Mouse (Mus musculus): ENCODE measurements around the gene Haghl. TPM values are rescaled to one million over a fixed set of nuclear protein-coding genes. Genes with fewer than 3 reads are reported as not detected.
"Not testable (repeated sequence)": the region's sequence is repeated elsewhere in the genome, so short reads cannot be mapped to it uniquely, and the experiment has no call there.

The Haghl gene
- total RNA-seq, 2 experiments from 2014 or later = 15.0 to 15.1 TPM

- no peak for DNase-seq
- intact Hi-C loops (cut with DNase I) = no loop called here
Measured at GRCm38 (mm10) chr17:25755086-25755485, 30.4 kb downstream of the Haghl start.

- no peak for DNase-seq
- intact Hi-C loops (cut with DNase I) = no loop called here
Measured at GRCm38 (mm10) chr17:25754241-25754640, 31.2 kb downstream of the Haghl start, which contains the start of gene Msln. Gene Msln, minus strand, starts transcription at chr17:25754378.

GRCm38 (mm10) chr17:25751446-25751845 lies 34.0 kb downstream of the Haghl start:
- intact Hi-C loops (cut with DNase I) = no loop called here
- DNase-seq = peak; percentile 51 to 75

- DNase-seq = no peak
- intact Hi-C loops (cut with DNase I) = no loop called here
Measured at GRCm38 (mm10) chr17:25749314-25749713, 36.2 kb downstream of the Haghl start.

- DNase-seq = no peak
- intact Hi-C loops (cut with DNase I) = no loop called here
Measured at GRCm38 (mm10) chr17:25748238-25748637, 37.2 kb downstream of the Haghl start.

GRCm38 (mm10) chr17:25744311-25744710 lies 41.2 kb downstream of the Haghl start:
- intact Hi-C loops (cut with DNase I) = no loop called here
- no peak for DNase-seq

GRCm38 (mm10) chr17:25743831-25744230 lies 41.6 kb downstream of the Haghl start:
- no peak for DNase-seq
- intact Hi-C loops (cut with DNase I) = no loop called here

GRCm38 (mm10) chr17:25741471-25741870 lies 44.0 kb downstream of the Haghl start:
- DNase-seq; intact Hi-C loops (cut with DNase I): not testable (repeated sequence)

- no peak for DNase-seq
- intact Hi-C loops (cut with DNase I) = no loop called here
Measured at GRCm38 (mm10) chr17:25738861-25739260, 46.6 kb downstream of the Haghl start.

- DNase-seq = no peak
- intact Hi-C loops (cut with DNase I) = no loop called here
Measured at GRCm38 (mm10) chr17:25735745-25736144, 49.7 kb downstream of the Haghl start, which contains the start of gene Mslnl. Gene Mslnl, plus strand, starts transcription at chr17:25736042.

- DNase-seq = no peak
- intact Hi-C loops (cut with DNase I) = no loop called here
Measured at GRCm38 (mm10) chr17:25735246-25735645, 50.2 kb downstream of the Haghl start.

- DNase-seq = peak; percentile 79 to 87
- intact Hi-C loops (cut with DNase I) = loop anchor here (1.0 kb wide), 1 partner anchor 69 kb away; no protein-coding TSS in a partner anchor
Measured at GRCm38 (mm10) chr17:25732082-25732481, 53.4 kb downstream of the Haghl start.

Small RNA genes lying within 50 kb of the gene (microRNA-seq; reads per million reads assigned to microRNA genes)
- gene Gm25083 (0 reads per million in 2 experiments), gene Mir3082 (1.1 to 2.8 reads per million in 2 experiments), gene Mir6966 (3.2 to 4.1 reads per million in 2 experiments)

Other genes starting within 250 kb of the Haghl start
- under 1 TPM; 0.56 to 0.67 TPM for gene Sox8, start 215.0 kb downstream of the Haghl start, total RNA-seq (2021)
- gene Lmf1, start 206.6 kb downstream of the Haghl start, total RNA-seq (2021) = 10 to 100 TPM; 26.2 to 28.0 TPM
- 1 to 10 TPM; 1.7 to 2.1 TPM for gene Gng13, start 68.5 kb downstream of the Haghl start, total RNA-seq (2021)
- gene Chtf18, start 58.3 kb downstream of the Haghl start, total RNA-seq (2021) = 1 to 10 TPM; 1.1 to 4.4 TPM
- gene Rpusd1, start 58.0 kb downstream of the Haghl start, total RNA-seq (2021) = 1 to 10 TPM; 5.0 to 5.4 TPM
- not detected for gene Mslnl, start 49.6 kb downstream of the Haghl start, total RNA-seq (2021)
- 10 to 100 TPM; 30.0 to 34.5 TPM for gene Msln, start 31.3 kb downstream of the Haghl start, total RNA-seq (2021)
- 10 to 100 TPM; 44.8 TPM for gene Narfl, start 11.9 kb downstream of the Haghl start, total RNA-seq (2021)
- under 1 TPM in 1 of 2 experiments, not detected in 1; 0.17 TPM for gene Ccdc78, start 907 bp upstream of the Haghl start, total RNA-seq (2021)
- 10 to 100 TPM; 36.4 to 37.4 TPM for gene Fam173a, start 7.2 kb upstream of the Haghl start, total RNA-seq (2021)
- not detected for gene AC134908.4, start 10.0 kb upstream of the Haghl start, total RNA-seq (2021)
- gene Metrn, start 11.5 kb upstream of the Haghl start, total RNA-seq (2021) = 10 to 100 TPM; 67.1 to 74.7 TPM
- gene Fbxl16, start 23.4 kb upstream of the Haghl start, total RNA-seq (2021) = 1 to 10 TPM in 1 of 2 experiments, under 1 TPM in 1; 1.00 to 1.2 TPM
- gene Wdr24, start 38.0 kb upstream of the Haghl start, total RNA-seq (2021) = 10 to 100 TPM; 10.5 to 11.0 TPM
- gene Jmjd8, start 43.2 kb upstream of the Haghl start, total RNA-seq (2021) = 10 to 100 TPM; 33.1 to 34.1 TPM
- gene Stub1, start 47.7 kb upstream of the Haghl start, total RNA-seq (2021) = 100 to 1,000 TPM; 106 to 109 TPM
- 1 to 10 TPM; 2.5 to 3.1 TPM for gene Rhbdl1, start 51.6 kb upstream of the Haghl start, total RNA-seq (2021)
- gene Gm20683, start 56.1 kb upstream of the Haghl start, total RNA-seq (2021) = 1 to 10 TPM; 2.9 to 3.0 TPM
- 100 to 1,000 TPM; 103 to 105 TPM for gene Rhot2, start 59.2 kb upstream of the Haghl start, total RNA-seq (2021)
- 1 to 10 TPM; 5.2 to 5.7 TPM for gene Wdr90, start 75.8 kb upstream of the Haghl start, total RNA-seq (2021)
- gene Mcrip2, start 83.1 kb upstream of the Haghl start, total RNA-seq (2021) = 100 to 1,000 TPM; 226 to 230 TPM
- gene Mettl26, start 89.4 kb upstream of the Haghl start, total RNA-seq (2021) = 10 to 100 TPM; 11.3 to 13.2 TPM
- gene Wfikkn1, start 95.2 kb upstream of the Haghl start, total RNA-seq (2021) = under 1 TPM; 0.91 to 1.00 TPM
- gene Rab40c, start 134.1 kb upstream of the Haghl start, total RNA-seq (2021) = 10 to 100 TPM; 14.4 to 20.0 TPM
- 10 to 100 TPM; 60.6 to 62.7 TPM for gene Pigq, start 159.3 kb upstream of the Haghl start, total RNA-seq (2021)
- under 1 TPM in 1 of 2 experiments, not detected in 1; 0.17 TPM for gene Nhlrc4, start 159.3 kb upstream of the Haghl start, total RNA-seq (2021)
- gene A930017K11Rik, start 166.9 kb upstream of the Haghl start, total RNA-seq (2021) = not detected
- 10 to 100 TPM; 11.4 to 13.1 TPM for gene Capn15, start 200.1 kb upstream of the Haghl start, total RNA-seq (2021)